Mouse (Mus musculus): ENCODE measurements at regions not wholly inside any gene's neighbourhood (a gene's known extent, or its start where the extent isn't known, plus 50 kb on each side); places are given as distances from the start of the nearest gene placed in this dataset.

GRCm38 (mm10) chr19:59742946-59743345, 200.5 kb downstream of the Rab11fip2 start:
- no peak for DNase-seq (ENCODE audit: low spot score)

- no peak for DNase-seq (ENCODE audit: low spot score)
These were observed 182.2 kb downstream of the Rab11fip2 start for GRCm38 (mm10) chr19:59761218-59761617.

GRCm38 (mm10) chr19:59784401-59785046, 158.9 kb downstream of the Rab11fip2 start:
- no peak for DNase-seq (ENCODE audit: low spot score)

GRCm38 (mm10) chr19:59831304-59831703, 112.2 kb downstream of the Rab11fip2 start:
- no peak for DNase-seq (ENCODE audit: low spot score)

GRCm38 (mm10) chr19:59837138-59837537, 106.3 kb downstream of the Rab11fip2 start:
- DNase-seq (ENCODE audit: low spot score), result no peak

- no peak for DNase-seq (ENCODE audit: low spot score)
These were observed 105.8 kb downstream of the Rab11fip2 start for GRCm38 (mm10) chr19:59837628-59838027.

GRCm38 (mm10) chr19:59844270-59844669, 99.2 kb downstream of the Rab11fip2 start:
- DNase-seq (ENCODE audit: low spot score), result peak; percentile 32

GRCm38 (mm10) chr19:59846807-59847206, 96.6 kb downstream of the Rab11fip2 start:
- DNase-seq (ENCODE audit: low spot score), result no peak

- DNase-seq (ENCODE audit: low spot score), result no peak
These were observed 92.8 kb downstream of the Rab11fip2 start for GRCm38 (mm10) chr19:59850696-59851095.

- no peak for DNase-seq (ENCODE audit: low spot score)
These were observed 91.3 kb downstream of the Rab11fip2 start for GRCm38 (mm10) chr19:59852011-59852738.
